Mouse (Mus musculus): Measurements from ENCODE around the gene Eif6. TPM values are rescaled to one million over a fixed set of nuclear protein-coding genes. Genes with fewer than 3 reads are reported as not detected.
A peak's percentile ranks its signal among the peaks of the same experiment; 100 is the strongest.

Eif6 gene
- polyA plus RNA-seq (2012; rRNA removed) = 85.1 and 112 TPM in 2 replicates

GRCm38 (mm10) chr2:155826630-155827424 is at the start of gene Eif6:
Gene Eif6, minus strand, starts transcription at chr2:155826925.
- DNase-seq = peak; percentile 80
- TF ChIP-seq CTCF (IDR thresholded peaks at IDR 0.05; ENCODE audit: insufficient read depth, low read length) = no peak
- peak; percentile 80; the same call in 1 of the 2 replicates for TF ChIP-seq POLR2A (IDR thresholded peaks at IDR 0.05; ENCODE audit: borderline replicate concordance, extremely low read depth, low read depth, low read length)
- WGBS = 1% methylated on average over 27 of the region's 27 CpGs

GRCm38 (mm10) chr2:155873636-155874035 is 46.9 kb upstream of the Eif6 start:
- H3K4me1 ChIP-seq (ENCODE audit: control insufficient read depth, insufficient read depth, low read length) = no peaks in the 10 kb centered on the region
- 44% methylated on average over 6 of the region's 6 CpGs for WGBS

More at GRCm38 (mm10) chr2:155826630-155827424, at the start of gene Eif6:
- H3K4me1 ChIP-seq (ENCODE audit: control insufficient read depth, insufficient read depth, low read length) = peaks cover 6% of the 10 kb centered on the region; the same call in 1 of the 2 replicates
- peak within 1 kb of the TSS; percentile 87 for H3K4me3 ChIP-seq (replicated peaks; ENCODE audit: extremely low read depth, low read depth, low read length)

DNA sequence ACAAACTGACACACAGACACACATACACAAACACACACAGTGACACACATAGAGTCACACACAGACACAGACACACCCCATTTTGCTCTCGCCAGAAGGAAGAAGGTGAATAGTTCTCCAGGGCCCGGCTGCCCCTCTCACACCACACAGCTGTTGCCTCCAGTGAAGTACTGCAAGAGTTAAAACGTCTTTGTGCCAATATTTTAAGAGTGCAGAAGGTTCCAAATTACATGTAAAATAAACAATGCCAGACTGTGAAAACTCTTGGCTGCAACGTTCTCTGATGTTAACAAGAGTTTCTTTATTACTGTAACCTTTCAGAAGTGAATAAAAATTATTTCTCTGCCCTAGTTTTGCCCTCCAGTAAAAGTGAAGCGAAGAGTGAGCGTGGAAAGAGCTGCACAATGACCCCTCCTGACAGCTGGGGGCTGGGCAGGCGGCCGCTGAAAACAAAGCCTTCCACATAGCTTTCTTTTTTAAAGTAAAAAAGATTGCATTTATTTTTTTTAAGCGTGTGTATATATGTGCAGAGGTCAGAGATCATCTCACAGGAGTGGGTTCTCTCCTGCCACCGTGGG is 46.3 kb upstream of the Eif6 start:
- 38% methylated on average over 10 of the region's 10 CpGs for WGBS
- Histone ChIP-seq H3K4me3 (replicated peaks; ENCODE audit: extremely low read depth, low read depth, low read length) (no peak overlapping the region), H3K4me1 (ENCODE audit: control insufficient read depth, insufficient read depth, low read length) (no peaks in the 10 kb centered on the region)
- DNase-seq = no peak
- TF ChIP-seq CTCF (IDR thresholded peaks at IDR 0.05; ENCODE audit: insufficient read depth, low read length) (no peak), POLR2A (IDR thresholded peaks at IDR 0.05; ENCODE audit: borderline replicate concordance, extremely low read depth, low read depth, low read length) (no peak)

More at GRCm38 (mm10) chr2:155873636-155874035, 46.9 kb upstream of the Eif6 start:
- DNase-seq = no peak
- TF ChIP-seq CTCF (IDR thresholded peaks at IDR 0.05; ENCODE audit: insufficient read depth, low read length) (no peak), POLR2A (IDR thresholded peaks at IDR 0.05; ENCODE audit: borderline replicate concordance, extremely low read depth, low read depth, low read length) (no peak)
- no peak overlapping the region for H3K4me3 ChIP-seq (replicated peaks; ENCODE audit: extremely low read depth, low read depth, low read length)

DNA sequence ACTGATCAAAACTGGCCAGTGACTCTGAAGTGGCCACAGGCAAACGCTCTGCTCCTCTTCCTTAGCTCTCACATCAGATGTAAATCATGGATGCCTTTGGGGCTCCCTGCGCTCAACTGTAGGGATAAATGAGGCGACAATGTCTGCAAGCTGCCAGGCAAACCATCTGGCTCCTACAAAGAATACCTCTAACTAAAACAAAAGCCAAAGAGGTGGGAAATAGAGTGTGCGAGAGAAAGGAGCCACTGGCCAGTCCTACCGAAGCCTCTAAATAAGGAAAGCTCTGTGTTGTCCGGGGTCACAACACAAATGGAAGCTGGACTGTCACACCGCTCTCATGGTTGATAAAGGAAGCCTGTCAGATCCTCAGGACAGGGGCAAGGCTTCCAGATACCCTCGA is 45.8 kb upstream of the Eif6 start:
- no peak for DNase-seq
- TF ChIP-seq CTCF (IDR thresholded peaks at IDR 0.05; ENCODE audit: insufficient read depth, low read length) (no peak), POLR2A (IDR thresholded peaks at IDR 0.05; ENCODE audit: borderline replicate concordance, extremely low read depth, low read depth, low read length) (no peak)
- no peaks in the 10 kb centered on the region for H3K4me1 ChIP-seq (ENCODE audit: control insufficient read depth, insufficient read depth, low read length)
- WGBS = 73% methylated on average over 8 of the region's 8 CpGs
- H3K4me3 ChIP-seq (replicated peaks; ENCODE audit: extremely low read depth, low read depth, low read length) = no peak overlapping the region

- no peak for DNase-seq
- no peaks in the 10 kb centered on the region for H3K4me1 ChIP-seq (ENCODE audit: control insufficient read depth, insufficient read depth, low read length)
- no peak overlapping the region for H3K4me3 ChIP-seq (replicated peaks; ENCODE audit: extremely low read depth, low read depth, low read length)
- TF ChIP-seq CTCF (IDR thresholded peaks at IDR 0.05; ENCODE audit: insufficient read depth, low read length) = no peak
- no peak for TF ChIP-seq POLR2A (IDR thresholded peaks at IDR 0.05; ENCODE audit: borderline replicate concordance, extremely low read depth, low read depth, low read length)
- WGBS = 62% methylated on average over 5 of the region's 5 CpGs
Observed at GRCm38 (mm10) chr2:155869772-155870171, 43.0 kb upstream of the Eif6 start.

DNA sequence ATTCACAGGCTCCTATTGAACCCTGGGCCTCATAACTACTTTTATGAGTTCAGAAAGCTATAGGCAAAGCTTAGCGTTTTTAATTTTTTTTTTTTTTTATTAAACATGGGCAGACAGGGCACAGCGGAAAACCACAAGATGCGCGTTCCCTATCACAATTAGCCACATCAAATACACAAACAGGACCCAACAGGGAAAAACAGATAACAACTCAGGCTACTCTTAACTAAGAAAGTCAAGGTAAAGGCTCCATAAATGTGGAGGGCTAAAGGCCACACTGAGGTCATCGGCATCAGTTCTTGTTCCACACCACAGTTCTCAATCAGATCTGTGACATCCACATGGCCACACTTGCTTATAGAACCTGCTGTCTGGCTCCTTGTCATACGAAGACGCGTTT is 41.6 kb upstream of the Eif6 start:
- Histone ChIP-seq H3K4me3 (replicated peaks; ENCODE audit: extremely low read depth, low read depth, low read length) (no peak overlapping the region), H3K4me1 (ENCODE audit: control insufficient read depth, insufficient read depth, low read length) (no peaks in the 10 kb centered on the region)
- 92% methylated on average over 8 of the region's 8 CpGs for WGBS
- no peak for TF ChIP-seq POLR2A (IDR thresholded peaks at IDR 0.05; ENCODE audit: borderline replicate concordance, extremely low read depth, low read depth, low read length)
- DNase-seq = no peak

- no peak for DNase-seq
- TF ChIP-seq POLR2A (IDR thresholded peaks at IDR 0.05; ENCODE audit: borderline replicate concordance, extremely low read depth, low read depth, low read length) (no peak), CTCF (IDR thresholded peaks at IDR 0.05; ENCODE audit: insufficient read depth, low read length) (no peak)
- H3K4me3 ChIP-seq (replicated peaks; ENCODE audit: extremely low read depth, low read depth, low read length) = no peak overlapping the region
- no peaks in the 10 kb centered on the region for H3K4me1 ChIP-seq (ENCODE audit: control insufficient read depth, insufficient read depth, low read length)
- WGBS = 68% methylated on average over 11 of the region's 11 CpGs
Observed at GRCm38 (mm10) chr2:155863301-155863867, 36.7 kb upstream of the Eif6 start.

GRCm38 (mm10) chr2:155862573-155863300 is 36.0 kb upstream of the Eif6 start:
- TF ChIP-seq CTCF (IDR thresholded peaks at IDR 0.05; ENCODE audit: insufficient read depth, low read length) = no peak
- no peak for TF ChIP-seq POLR2A (IDR thresholded peaks at IDR 0.05; ENCODE audit: borderline replicate concordance, extremely low read depth, low read depth, low read length)

GRCm38 (mm10) chr2:155861581-155861980 is 34.9 kb upstream of the Eif6 start:
- WGBS = 92% methylated on average over 6 of the region's 6 CpGs

More at GRCm38 (mm10) chr2:155862573-155863300, 36.0 kb upstream of the Eif6 start:
- Histone ChIP-seq H3K4me3 (replicated peaks; ENCODE audit: extremely low read depth, low read depth, low read length) (no peak overlapping the region), H3K4me1 (ENCODE audit: control insufficient read depth, insufficient read depth, low read length) (no peaks in the 10 kb centered on the region)
- WGBS = 80% methylated on average over 13 of the region's 13 CpGs
- DNase-seq = no peak

More at GRCm38 (mm10) chr2:155861581-155861980, 34.9 kb upstream of the Eif6 start:
- Histone ChIP-seq H3K4me3 (replicated peaks; ENCODE audit: extremely low read depth, low read depth, low read length) (no peak overlapping the region), H3K4me1 (ENCODE audit: control insufficient read depth, insufficient read depth, low read length) (no peaks in the 10 kb centered on the region)
- no peak for DNase-seq
- TF ChIP-seq POLR2A (IDR thresholded peaks at IDR 0.05; ENCODE audit: borderline replicate concordance, extremely low read depth, low read depth, low read length) (no peak), CTCF (IDR thresholded peaks at IDR 0.05; ENCODE audit: insufficient read depth, low read length) (no peak)

All from lung, adult 2 months (tissue).